Mouse (Mus musculus): Measurements from ENCODE around the gene Itga9.

DNA sequence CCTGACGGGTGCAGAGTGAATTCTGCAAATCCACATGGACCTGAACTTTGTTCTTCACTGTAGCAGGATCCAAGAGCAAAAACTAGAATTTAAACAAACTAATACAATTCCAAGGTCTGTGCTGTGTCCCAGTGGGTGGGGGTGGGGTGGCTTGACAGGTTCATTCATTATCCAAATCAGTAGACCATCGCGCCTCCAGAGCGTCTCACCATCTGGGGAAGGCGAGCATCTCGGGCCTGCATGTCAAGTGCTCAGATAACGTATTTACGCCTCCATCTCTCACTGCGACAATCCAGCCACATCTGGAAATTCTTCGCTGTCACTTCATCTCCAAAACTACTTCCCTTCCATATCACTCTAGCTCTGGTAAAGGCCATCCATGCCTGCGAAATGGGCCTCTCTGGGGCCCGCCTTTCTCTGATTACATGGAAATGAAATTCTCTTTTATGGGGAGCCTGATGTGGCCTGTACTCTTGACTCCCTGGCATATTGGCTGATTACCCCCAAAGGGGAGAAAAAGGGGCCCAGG lies 254.2 kb downstream of the Itga9 start:
- no peak for TF ChIP-seq CTCF (IDR thresholded peaks at IDR 0.05; ENCODE audit: control insufficient read depth, insufficient read depth, insufficient read length)
- no peak for TF ChIP-seq USF1 (IDR thresholded peaks at IDR 0.05; ENCODE audit: low read depth)
- TF ChIP-seq FOSL1 (IDR thresholded peaks at IDR 0.05; ENCODE audit: insufficient read depth, low read length, poor library complexity, severe bottlenecking) = no peak
- TF ChIP-seq MAX (IDR thresholded peaks at IDR 0.05) = no peak
- TF ChIP-seq MYOG (IDR thresholded peaks at IDR 0.05; ENCODE audit: control insufficient read depth, extremely low read depth, insufficient read length) = no peak
- TF ChIP-seq MYOD1 (IDR thresholded peaks at IDR 0.05; ENCODE audit: control insufficient read depth, insufficient read length, low read depth) = no peak
